Mouse (Mus musculus) hindbrain, embryonic 15.5 days (tissue): ENCODE results near the gene Il17ra. TPM values are rescaled to one million over a fixed set of nuclear protein-coding genes. Genes with fewer than 3 reads are reported as not detected.
A peak's percentile ranks its signal among the peaks of the same experiment; 100 is the strongest.

Source experiments
- ATAC-seq: fragments of 200-750 bp; cut with Nextera tagmentation; 2 replicates; pipeline ENCODE4 v1.8.0; 2017; ENCODE audit warnings: low read depth, moderate number of reproducible peaks, moderate TSS enrichment; ENCODE audit not compliant: low FRiP score
- H3K27ac ChIP-seq: fragments of 300-500 bp; sonication (generic); replicated peaks from 2 replicates; pipeline ENCODE4 v1.5.1; 2015; ENCODE audit warnings: mild to moderate bottlenecking, inconsistent platforms
- H3K27me3 ChIP-seq: fragments of 300-500 bp; sonication (generic); 2 replicates; pipeline ENCODE4 v1.6.1; 2015; ENCODE audit warnings: control low read depth, inconsistent platforms
- H3K36me3 ChIP-seq: fragments of 300-500 bp; sonication (generic); 2 replicates; pipeline ENCODE4 v1.6.1; 2015; ENCODE audit warnings: control low read depth, inconsistent platforms
- H3K4me1 ChIP-seq: fragments of 300-500 bp; sonication (generic); replicated peaks from 2 replicates; pipeline ENCODE4 v1.6.1; 2015; ENCODE audit warnings: control low read depth, inconsistent platforms
- H3K4me2 ChIP-seq: fragments of 300-500 bp; sonication (generic); 2 replicates; pipeline ENCODE4 v1.6.1; 2015; ENCODE audit warnings: moderate library complexity, mild to moderate bottlenecking, inconsistent platforms
- H3K4me3 ChIP-seq: fragments of 300-500 bp; sonication (generic); 2 replicates; pipeline ENCODE4 v1.5.1; 2015; ENCODE audit warnings: mild to moderate bottlenecking, inconsistent platforms
- H3K9ac ChIP-seq: fragments of 300-500 bp; sonication (generic); 2 replicates; pipeline ENCODE4 v1.6.1; 2015; ENCODE audit warnings: inconsistent platforms
- H3K9me3 ChIP-seq: fragments of 300-500 bp; sonication (generic); 2 replicates; pipeline ENCODE4 v1.6.1; 2016; ENCODE audit warnings: control low read depth, inconsistent platforms
- whole genome bisulfite sequencing: fragments of 180-500 bp; shearing (Covaris S2); methylation state at CpG from one replicate; pipeline ENCODE4 v1.1.7; 2015; 5-methylcytosine and 5-hydroxymethylcytosine counted together
- polyA plus RNA-seq: library from polyadenylated mRNA; unstranded; fragments of >200 nt; fragmentation: Nextera tagmentation; extraction: Ambion mirVana; gene quantifications from 2 replicates; pipeline ENCODE4 v1.2.1, GENCODE M21; 2015

Il17ra gene
- polyA plus RNA-seq, 1 experiment from 2014 or later = 5.7 TPM

DNA sequence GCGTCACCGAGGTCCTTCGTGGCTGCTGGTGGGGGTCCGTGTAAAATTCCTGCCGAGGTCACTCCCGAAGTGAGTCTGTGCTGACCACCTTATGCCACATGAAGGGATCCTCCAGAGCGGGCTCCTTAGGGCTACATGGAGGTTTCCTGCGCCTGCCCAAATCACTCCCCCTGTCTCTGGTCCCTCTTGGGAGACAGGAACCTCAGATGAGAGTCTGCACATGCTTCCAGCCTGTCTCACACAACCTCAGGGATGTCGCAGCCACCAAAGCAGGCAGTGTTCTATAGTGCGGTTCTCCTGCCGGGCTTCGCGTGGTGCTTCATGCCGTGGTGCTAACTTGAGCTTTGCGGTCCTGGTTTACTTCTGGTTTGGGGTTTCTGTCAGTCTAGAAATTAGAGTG, 1.8 kb upstream of the Il17ra start:
- no peak overlapping the region for H3K27ac ChIP-seq
- H3K4me3 ChIP-seq = no peak overlapping the region
- no peaks in the 10 kb centered on the region for H3K36me3 ChIP-seq
- H3K9me3 ChIP-seq = no peaks in the 10 kb centered on the region
- 72% methylated on average over 15 of the region's 15 CpGs for WGBS
- peaks cover 7% of the 10 kb centered on the region; the same call in 1 of the 2 replicates for H3K27me3 ChIP-seq
- no peak overlapping the region for H3K4me2 ChIP-seq
- H3K4me1 ChIP-seq = peaks cover 17% of the 10 kb centered on the region
- H3K9ac ChIP-seq = no peak overlapping the region
- no peak for ATAC-seq

DNA sequence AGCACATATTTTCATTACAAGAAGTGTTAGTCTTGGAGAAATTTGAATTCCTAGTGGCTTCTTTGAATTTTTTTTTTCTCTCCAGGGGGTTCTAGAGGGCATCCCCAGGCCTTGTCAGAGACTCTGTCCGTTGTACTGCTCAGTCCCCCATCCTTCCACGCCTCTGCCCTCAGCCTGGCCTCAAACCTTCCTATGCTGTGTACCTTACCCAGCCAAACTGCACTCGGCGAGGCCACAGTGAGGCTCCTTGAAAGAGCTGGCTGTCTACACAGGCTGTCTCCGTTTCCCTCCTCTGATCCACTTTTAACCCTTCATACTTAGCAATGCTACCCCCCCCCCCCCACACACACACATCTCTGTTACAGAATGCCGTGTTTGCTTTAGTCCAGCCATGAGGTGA, 796 bp upstream of the Il17ra start:
- Histone ChIP-seq H3K9me3 (no peaks in the 10 kb centered on the region), H3K36me3 (no peaks in the 10 kb centered on the region), H3K4me3 (no peak overlapping the region), H3K4me1 (peaks cover 17% of the 10 kb centered on the region), H3K9ac (no peak overlapping the region), H3K27me3 (peaks cover 7% of the 10 kb centered on the region; the same call in 1 of the 2 replicates), H3K4me2 (no peak overlapping the region), H3K27ac (no peak overlapping the region)
- ATAC-seq = no peak
- WGBS = 50% methylated on average over 6 of the region's 6 CpGs

DNA sequence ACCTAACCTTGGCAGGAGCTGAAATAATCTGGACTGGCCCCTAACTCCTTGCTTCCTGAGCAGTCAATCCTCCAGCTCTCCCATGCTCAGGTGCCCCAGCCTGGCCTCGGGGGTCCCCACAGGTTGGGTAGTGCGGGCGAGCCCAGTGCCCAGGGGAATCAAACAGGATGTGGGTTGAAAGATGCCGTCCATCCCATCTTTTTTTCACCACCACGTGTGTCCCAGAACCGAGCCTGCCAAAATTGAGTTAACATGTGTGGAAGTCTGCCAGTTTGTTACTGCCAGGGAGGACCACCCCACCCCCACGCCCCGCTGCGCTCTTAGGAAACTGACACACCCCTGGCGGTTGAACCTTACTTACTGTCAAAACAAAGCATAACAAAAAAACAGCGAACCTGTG, 837 bp downstream of the Il17ra start:
- H3K4me2 ChIP-seq = peak overlapping the region; percentile 62
- 0 out of 2 replicates have a peak overlapping the region, but pooled peaks have one; percentile 43 for H3K9ac ChIP-seq
- WGBS = 1% methylated on average over 11 of the region's 11 CpGs
- H3K27me3 ChIP-seq = peaks cover 7% of the 10 kb centered on the region; the same call in 1 of the 2 replicates
- H3K27ac ChIP-seq = no peak overlapping the region
- H3K36me3 ChIP-seq = no peaks in the 10 kb centered on the region
- peaks cover 17% of the 10 kb centered on the region for H3K4me1 ChIP-seq
- H3K4me3 ChIP-seq = peak overlapping the region; percentile 55
- ATAC-seq = no peak
- H3K9me3 ChIP-seq = no peaks in the 10 kb centered on the region

DNA sequence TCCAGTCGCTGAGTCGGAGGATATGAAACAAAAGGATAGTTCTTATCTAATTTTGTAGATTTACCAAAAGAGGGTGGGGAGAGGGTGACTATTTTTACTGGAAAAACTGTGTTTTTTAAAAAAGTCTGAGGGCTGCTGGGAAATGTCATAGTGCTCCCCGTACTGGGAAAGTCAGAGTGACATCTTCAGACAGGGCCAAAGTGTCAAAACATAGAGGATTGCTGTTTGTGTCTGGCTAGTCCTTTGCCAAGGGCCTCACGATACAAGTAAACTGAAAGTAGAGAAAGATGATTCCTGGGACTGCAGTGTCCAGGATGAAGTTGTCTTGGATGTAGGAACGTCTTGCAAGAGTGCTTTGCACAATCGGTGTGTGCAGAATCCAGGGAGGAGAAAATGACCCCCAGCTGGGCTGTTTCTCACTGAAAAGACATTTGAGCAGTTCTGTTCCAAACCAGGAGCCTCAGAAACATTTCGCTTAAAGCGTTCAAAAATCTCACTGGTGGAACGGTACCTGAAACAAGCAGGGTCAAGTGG, 1.4 kb downstream of the Il17ra start:
- Histone ChIP-seq H3K9me3 (no peaks in the 10 kb centered on the region), H3K4me1 (peaks cover 17% of the 10 kb centered on the region), H3K27me3 (peaks cover 7% of the 10 kb centered on the region; the same call in 1 of the 2 replicates), H3K4me3 (no peak overlapping the region), H3K36me3 (no peaks in the 10 kb centered on the region), H3K27ac (no peak overlapping the region), H3K9ac (no peak overlapping the region), H3K4me2 (peak overlapping the region; percentile 62)
- no peak for ATAC-seq
- WGBS = 44% methylated on average over 9 of the region's 9 CpGs

DNA sequence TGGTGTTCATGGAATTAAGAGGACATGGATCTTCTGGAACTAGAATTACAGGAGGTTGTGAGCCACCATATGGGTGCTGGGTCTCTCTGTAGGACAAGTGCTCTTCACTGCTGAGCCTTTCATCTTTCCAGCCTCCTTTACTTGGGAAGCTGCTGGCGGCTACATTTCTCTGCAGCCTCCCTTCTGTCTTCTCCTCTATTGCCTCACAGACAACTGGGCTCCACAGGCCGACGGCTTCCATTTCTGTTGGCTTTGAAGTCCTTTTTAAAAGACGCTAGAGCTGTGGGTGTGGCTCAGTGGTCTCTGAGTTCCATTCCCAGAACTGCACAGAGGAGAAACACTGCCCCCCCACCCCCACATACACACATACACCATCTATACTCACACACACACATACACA, 2.3 kb downstream of the Il17ra start:
- 38% methylated on average over 4 of the region's 4 CpGs for WGBS
- H3K36me3 ChIP-seq = no peaks in the 10 kb centered on the region
- H3K4me1 ChIP-seq = peaks cover 17% of the 10 kb centered on the region
- no peak overlapping the region for H3K4me2 ChIP-seq
- H3K9ac ChIP-seq = no peak overlapping the region
- no peaks in the 10 kb centered on the region for H3K9me3 ChIP-seq
- H3K4me3 ChIP-seq = no peak overlapping the region
- H3K27ac ChIP-seq = no peak overlapping the region
- peaks cover 7% of the 10 kb centered on the region; the same call in 1 of the 2 replicates for H3K27me3 ChIP-seq
- ATAC-seq = no peak

DNA sequence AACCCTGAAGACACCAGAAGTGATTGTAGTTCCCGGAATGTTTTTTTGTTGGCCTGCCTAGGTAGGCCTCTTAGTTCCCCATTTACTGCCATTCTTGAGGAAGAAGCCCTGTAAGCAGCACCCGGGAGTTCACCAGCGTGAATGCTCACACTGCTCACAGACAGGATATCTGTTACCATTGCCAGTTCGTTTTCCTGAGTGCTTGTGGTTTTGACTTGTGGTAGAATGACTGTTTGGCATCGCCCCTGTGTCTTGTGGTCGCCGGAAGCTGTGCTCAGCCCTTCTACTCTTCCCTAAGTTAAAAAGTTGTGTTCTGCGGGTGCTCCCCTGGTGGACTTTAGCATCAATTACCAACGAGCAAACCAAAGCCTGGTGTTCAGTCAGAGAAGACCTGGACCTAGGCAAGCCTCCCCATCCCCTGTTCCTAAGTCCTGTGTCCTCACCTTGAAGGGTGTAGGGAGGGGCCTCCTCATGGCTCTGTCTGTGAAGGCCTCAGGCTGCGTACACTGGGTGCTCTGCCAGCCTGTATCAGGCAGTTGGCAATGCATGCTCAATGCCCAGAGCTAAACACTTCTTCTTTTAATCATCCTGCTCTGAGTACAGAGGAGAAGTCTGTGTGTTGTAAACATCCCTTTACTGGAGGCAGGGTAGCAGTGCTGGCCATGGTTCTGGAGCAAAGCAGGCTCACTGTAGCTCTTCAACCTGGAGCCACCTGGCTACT, 3.7 kb downstream of the Il17ra start:
- H3K4me2 ChIP-seq = no peak overlapping the region
- no peak for ATAC-seq
- 83% methylated on average over 10 of the region's 10 CpGs for WGBS
- H3K27me3 ChIP-seq = 0 out of 2 replicates have a peak, but pooled peaks cover 3% of the 10 kb centered on the region
- peaks cover 19% of the 10 kb centered on the region for H3K4me1 ChIP-seq
- H3K9ac ChIP-seq = no peak overlapping the region
- H3K4me3 ChIP-seq = no peak overlapping the region
- no peaks in the 10 kb centered on the region for H3K36me3 ChIP-seq
- H3K9me3 ChIP-seq = no peaks in the 10 kb centered on the region
- no peak overlapping the region for H3K27ac ChIP-seq

DNA sequence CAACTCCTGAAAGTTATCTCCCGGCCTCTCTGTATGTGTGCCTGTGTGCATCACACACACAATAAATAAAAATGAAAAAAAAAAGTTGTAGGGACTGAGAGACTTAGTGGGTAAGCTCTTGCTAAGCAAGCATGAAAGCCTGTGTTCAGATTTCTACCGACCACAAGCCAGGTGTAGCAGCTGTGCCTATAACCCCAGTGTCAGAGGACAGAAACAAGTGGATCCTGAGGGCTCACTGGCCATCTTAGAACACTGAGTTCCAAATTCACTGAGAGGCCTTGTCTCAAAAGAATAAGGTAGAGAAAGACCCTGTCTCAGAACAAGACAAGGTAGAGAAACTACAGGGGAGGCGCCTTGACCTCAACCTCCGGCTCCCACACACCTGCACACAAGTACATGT, 5.2 kb downstream of the Il17ra start:
- H3K27ac ChIP-seq = no peak overlapping the region
- H3K9ac ChIP-seq = no peak overlapping the region
- H3K27me3 ChIP-seq = no peaks in the 10 kb centered on the region
- 91% methylated on average over 4 of the region's 4 CpGs for WGBS
- H3K4me1 ChIP-seq = peaks cover 27% of the 10 kb centered on the region
- ATAC-seq = no peak
- H3K36me3 ChIP-seq = no peaks in the 10 kb centered on the region
- H3K4me2 ChIP-seq = no peak overlapping the region
- H3K4me3 ChIP-seq = no peak overlapping the region
- no peaks in the 10 kb centered on the region for H3K9me3 ChIP-seq

DNA sequence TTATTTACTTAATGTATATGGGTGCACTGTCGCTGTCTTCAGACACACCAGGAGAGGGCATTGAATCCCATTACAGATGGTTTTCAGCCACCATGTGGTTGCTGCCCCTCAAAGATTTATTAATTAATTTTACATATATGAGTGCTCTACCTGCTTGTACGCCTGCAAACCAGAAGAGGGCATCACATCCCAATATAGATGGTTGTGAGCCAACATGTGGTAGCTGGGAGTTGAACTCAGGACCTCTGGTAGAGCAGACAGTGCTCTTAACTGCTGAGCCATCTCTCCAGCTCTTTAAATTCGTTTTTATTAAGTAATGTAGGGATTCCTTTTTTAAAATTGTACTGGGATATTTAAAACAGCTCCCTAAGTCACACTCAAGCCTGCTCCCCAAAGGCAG, 6.2 kb downstream of the Il17ra start:
- Histone ChIP-seq H3K9ac (no peak overlapping the region), H3K36me3 (no peaks in the 10 kb centered on the region), H3K9me3 (no peaks in the 10 kb centered on the region), H3K27ac (no peak overlapping the region), H3K4me1 (peaks cover 23% of the 10 kb centered on the region), H3K4me2 (no peak overlapping the region), H3K4me3 (no peak overlapping the region), H3K27me3 (no peaks in the 10 kb centered on the region)
- no peak for ATAC-seq
- 68% methylated on average over 3 of the region's 3 CpGs for WGBS

DNA sequence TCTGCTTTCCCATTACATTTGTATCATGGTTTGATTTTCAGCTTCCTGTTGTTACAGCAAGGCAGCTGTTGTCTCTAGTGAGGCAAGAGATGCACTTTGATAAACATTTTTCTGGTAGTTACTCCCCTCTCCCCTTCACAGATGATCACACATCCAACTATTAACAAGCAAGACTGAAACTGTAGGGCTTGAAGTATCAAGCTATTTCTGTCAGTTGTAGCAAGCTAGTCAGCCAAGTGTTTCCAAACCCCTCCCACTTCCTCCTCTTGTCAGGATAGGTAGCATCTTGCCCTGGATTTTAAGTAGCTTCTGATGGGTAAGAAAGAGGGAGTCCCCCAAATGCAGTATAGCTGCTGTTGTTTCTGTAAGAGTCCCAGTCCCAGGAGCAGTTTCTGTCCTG, 6.7 kb downstream of the Il17ra start:
- no peak for ATAC-seq
- no peaks in the 10 kb centered on the region for H3K9me3 ChIP-seq
- no peak overlapping the region for H3K4me2 ChIP-seq
- no peaks in the 10 kb centered on the region for H3K36me3 ChIP-seq
- no peak overlapping the region for H3K27ac ChIP-seq
- H3K27me3 ChIP-seq = no peaks in the 10 kb centered on the region
- peaks cover 23% of the 10 kb centered on the region for H3K4me1 ChIP-seq
- H3K4me3 ChIP-seq = no peak overlapping the region
- no peak overlapping the region for H3K9ac ChIP-seq

DNA sequence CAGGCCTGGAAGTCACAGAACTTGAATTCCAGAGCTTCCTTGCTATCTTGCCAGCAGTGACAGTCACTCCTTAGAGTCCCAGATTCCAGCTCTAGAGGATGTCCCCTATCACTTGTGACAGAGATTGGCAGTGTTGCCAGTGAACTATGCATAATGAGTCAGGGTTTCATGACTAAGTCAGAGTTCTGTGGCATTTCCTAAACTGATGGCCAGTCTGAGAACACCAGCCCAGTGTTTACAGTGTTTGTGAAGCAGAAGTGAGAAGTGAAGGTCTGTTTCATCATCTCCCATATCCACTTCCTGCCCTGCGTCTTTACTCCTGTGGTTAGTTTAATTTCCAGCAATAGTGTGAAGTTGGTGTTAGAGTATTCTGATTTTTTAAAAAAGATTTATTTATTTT, 7.6 kb downstream of the Il17ra start:
- Histone ChIP-seq H3K36me3 (no peaks in the 10 kb centered on the region), H3K27me3 (no peaks in the 10 kb centered on the region), H3K4me2 (no peak overlapping the region), H3K4me3 (no peak overlapping the region), H3K27ac (no peak overlapping the region), H3K9ac (no peak overlapping the region), H3K9me3 (no peaks in the 10 kb centered on the region), H3K4me1 (peaks cover 23% of the 10 kb centered on the region)
- WGBS = 100% methylated on average over 1 of the region's 1 CpGs
- ATAC-seq = no peak

DNA sequence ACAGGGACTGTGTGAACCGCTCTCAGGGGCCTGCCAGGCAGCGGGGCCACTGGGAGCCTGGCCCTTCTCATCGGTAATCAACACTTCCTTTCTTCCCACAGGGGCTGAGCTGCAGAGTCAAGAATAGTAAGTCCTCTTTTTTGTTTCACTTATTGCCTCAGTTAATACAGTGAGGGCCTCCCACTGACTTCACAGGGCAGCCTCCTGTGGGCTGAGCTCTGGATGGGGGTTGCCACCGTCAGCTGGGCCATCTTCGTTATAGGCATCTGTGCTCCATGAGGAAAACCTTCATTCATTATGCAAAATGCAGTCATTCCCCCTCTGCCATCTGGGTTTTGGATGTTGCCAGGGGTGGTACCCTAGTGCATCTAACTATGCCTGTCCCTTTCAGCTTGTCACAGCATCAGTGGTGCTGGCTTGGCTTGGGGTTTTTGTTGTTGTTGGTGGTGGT, 9.0 kb downstream of the Il17ra start:
- Histone ChIP-seq H3K27ac (peak overlapping the region; percentile 69), H3K4me3 (no peak overlapping the region), H3K9ac (no peak overlapping the region), H3K36me3 (no peaks in the 10 kb centered on the region), H3K4me1 (peaks cover 23% of the 10 kb centered on the region), H3K4me2 (no peak overlapping the region), H3K9me3 (no peaks in the 10 kb centered on the region), H3K27me3 (no peaks in the 10 kb centered on the region)
- peak; percentile 80 for ATAC-seq
- WGBS = 2% methylated on average over 5 of the region's 5 CpGs

DNA sequence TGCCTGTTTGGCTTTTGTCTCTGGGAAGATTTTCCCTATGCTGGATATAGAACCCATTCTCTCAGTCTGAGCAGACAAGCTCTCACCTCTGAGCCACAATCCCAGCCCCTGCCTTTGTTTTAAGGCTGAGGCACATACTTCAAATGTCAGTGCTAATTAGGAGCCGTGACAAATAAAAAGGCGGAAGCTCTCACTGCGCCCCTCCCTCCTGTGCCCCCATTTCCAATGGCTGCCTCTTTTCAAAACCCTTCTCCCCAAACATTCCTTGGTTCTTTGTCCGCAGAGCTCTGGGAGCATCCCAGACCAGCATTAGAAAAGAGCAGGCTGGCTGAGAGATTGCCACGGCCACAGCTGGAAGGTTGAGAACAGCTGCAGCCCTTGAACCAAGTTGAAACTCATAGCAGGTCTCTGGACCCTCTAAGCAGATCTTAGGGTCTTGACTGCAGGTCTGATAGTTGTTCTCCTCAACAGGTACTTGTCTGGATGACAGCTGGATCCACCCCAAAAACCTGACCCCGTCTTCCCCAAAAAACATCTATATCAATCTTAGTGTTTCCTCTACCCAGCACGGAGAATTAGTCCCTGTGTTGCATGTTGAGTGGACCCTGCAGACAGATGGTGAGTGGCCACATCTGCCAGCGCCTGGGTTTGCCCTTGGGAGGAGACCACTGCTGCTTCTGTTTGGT, 9.6 kb downstream of the Il17ra start:
- Histone ChIP-seq H3K27me3 (no peaks in the 10 kb centered on the region), H3K9ac (no peak overlapping the region), H3K4me1 (peaks cover 23% of the 10 kb centered on the region), H3K9me3 (no peaks in the 10 kb centered on the region), H3K27ac (peak overlapping the region; percentile 69), H3K36me3 (no peaks in the 10 kb centered on the region), H3K4me3 (no peak overlapping the region), H3K4me2 (peak overlapping the region; percentile 12; the same call in 1 of the 2 replicates)
- WGBS = 14% methylated on average over 8 of the region's 8 CpGs
- no peak; the same call in 1 of the 2 replicates for ATAC-seq
